Mouse (Mus musculus): ENCODE measurements around the gene Tmem245. TPM values are rescaled to one million over a fixed set of nuclear protein-coding genes. Genes with fewer than 3 reads are reported as not detected.

The Tmem245 gene
- polyA plus RNA-seq (2014; fragmentation: Illumina TruSeq; extraction: RNeasy Lipid Tissue Mini Kit (QIAGEN cat#74804)) = 64.5 TPM

DNA sequence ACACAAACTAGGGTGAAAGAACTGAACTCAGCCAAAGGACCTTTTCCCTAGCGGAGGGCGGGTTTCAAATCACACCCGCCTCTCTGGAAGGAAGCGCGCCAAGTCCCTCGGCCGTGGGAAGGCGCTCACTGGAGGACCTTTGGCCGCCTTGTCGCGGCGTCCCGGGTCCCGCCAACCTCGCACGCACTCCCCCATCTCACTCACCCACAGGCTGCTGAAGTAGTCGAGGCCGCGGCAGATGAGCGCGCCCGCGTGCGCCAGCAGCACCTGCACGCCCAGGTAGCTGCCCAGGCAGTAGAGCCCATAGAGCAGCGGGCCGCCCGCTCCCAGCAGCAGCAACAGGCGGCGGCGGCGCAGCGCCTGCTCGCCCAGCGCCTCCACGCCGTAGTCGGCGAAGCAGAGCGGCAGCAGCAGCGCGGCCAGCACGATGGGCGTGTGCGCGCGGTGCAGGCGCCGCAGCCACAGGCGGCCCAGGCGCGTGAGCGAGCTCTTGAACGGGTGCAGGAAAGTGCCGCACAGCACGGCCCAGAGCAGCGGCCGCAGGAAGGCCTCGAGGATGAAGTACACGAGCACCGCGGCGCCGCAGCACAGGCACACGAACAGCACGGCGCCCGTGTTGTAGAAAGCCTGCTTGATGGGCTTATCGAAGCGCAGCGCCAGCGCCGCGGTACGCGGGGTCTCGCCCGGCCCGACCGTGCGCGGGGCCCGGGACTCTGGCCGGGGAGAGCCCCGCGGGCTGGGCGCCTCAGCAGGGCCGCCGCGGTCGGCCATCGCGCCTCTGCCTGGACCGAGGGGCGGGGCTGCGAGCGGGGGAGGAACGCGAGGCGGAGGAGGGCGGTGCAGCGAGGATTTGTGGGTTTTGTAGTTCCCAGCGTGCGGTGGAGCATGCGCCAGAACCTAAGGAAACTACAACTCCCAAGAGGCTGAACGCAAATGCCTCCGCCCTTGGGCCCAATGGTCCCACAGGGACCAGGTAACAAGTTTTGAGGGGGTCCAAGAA lies at the start of gene Tmem245:
TSS of gene Tmem245 (minus strand) at position 797 of the 1,000 bp plus-strand sequence.

DNA sequence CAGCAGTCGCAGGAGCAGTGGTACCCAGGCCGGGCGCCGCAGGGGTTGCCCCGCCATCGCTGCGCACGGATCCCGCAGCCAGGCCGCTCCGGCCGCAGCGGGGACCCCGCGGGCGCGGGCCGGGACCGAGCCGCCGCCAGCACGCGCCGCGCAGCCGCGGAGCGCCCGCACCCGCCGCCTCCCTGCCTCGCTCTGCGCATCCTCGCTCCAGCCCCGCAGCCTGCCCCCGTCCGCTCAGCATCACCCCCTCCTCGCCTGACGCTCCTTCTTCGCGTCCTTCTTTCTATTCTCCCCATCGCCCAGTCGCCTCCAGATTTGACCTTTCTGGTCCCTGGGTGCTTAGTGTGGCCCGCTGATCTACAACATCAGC lies 43.0 kb upstream of the Tmem245 start, which contains the start of gene Frrs1l:
TSS of gene Frrs1l (minus strand) at position 177 of the 370 bp plus-strand sequence.

DNA sequence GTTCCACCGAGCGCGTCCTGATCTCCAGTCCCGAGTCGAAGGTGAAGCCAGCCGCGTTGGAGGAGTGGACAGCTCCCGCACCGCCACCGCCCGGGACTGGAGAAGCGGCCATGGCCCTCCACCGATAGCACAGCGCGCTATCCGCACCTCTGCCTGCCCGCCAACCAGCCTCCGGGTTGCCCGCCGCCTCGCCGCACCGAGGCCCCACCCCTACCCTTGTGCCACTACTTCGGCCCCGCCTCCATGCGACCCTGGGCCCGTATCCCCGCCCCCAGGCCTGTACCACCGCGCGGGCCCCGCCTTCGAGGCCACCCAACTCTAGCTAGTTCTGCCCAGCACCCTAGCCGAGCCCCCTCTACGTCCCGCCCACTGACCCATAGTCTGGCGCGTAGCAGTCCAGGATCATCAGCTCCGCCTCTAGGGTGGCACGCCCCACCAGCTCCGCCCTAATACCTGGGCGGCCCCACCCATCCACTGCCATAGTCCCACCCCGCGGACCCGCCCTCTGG lies 82.2 kb downstream of the Tmem245 start, which contains the start of gene Ctnnal1:
TSS of gene Ctnnal1 (minus strand) at position 186 of the 509 bp plus-strand sequence.

Other genes with a start within 250 kb of the Tmem245 start
- not detected for gene Gm26657, start 207.4 kb downstream of the Tmem245 start, polyA plus RNA-seq (2014; fragmentation: Illumina TruSeq; extraction: RNeasy Lipid Tissue Mini Kit (QIAGEN cat#74804))
- not detected for gene Actl7b, start 206.0 kb downstream of the Tmem245 start, polyA plus RNA-seq (2014; fragmentation: Illumina TruSeq; extraction: RNeasy Lipid Tissue Mini Kit (QIAGEN cat#74804))
- not detected for gene Actl7a, start 204.0 kb downstream of the Tmem245 start, polyA plus RNA-seq (2014; fragmentation: Illumina TruSeq; extraction: RNeasy Lipid Tissue Mini Kit (QIAGEN cat#74804))
- 61.5 TPM for gene Elp1, start 145.1 kb downstream of the Tmem245 start, polyA plus RNA-seq (2014; fragmentation: Illumina TruSeq; extraction: RNeasy Lipid Tissue Mini Kit (QIAGEN cat#74804))
- 29.6 TPM for gene Fam206a, start 145.1 kb downstream of the Tmem245 start, polyA plus RNA-seq (2014; fragmentation: Illumina TruSeq; extraction: RNeasy Lipid Tissue Mini Kit (QIAGEN cat#74804))
- 48.9 TPM for gene Ctnnal1, start 82.2 kb downstream of the Tmem245 start, polyA plus RNA-seq (2014; fragmentation: Illumina TruSeq; extraction: RNeasy Lipid Tissue Mini Kit (QIAGEN cat#74804))
- gene Frrs1l, start 43.0 kb upstream of the Tmem245 start, polyA plus RNA-seq (2014; fragmentation: Illumina TruSeq; extraction: RNeasy Lipid Tissue Mini Kit (QIAGEN cat#74804)) = 0.37 TPM
- gene Epb41l4b, start 196.0 kb upstream of the Tmem245 start, polyA plus RNA-seq (2014; fragmentation: Illumina TruSeq; extraction: RNeasy Lipid Tissue Mini Kit (QIAGEN cat#74804)) = 21.4 TPM